Mouse (Mus musculus) splenic B cell, adult 2 months (primary cell): ENCODE measurements at regions not wholly inside any gene's neighbourhood (a gene's known extent, or its start where the extent isn't known, plus 50 kb on each side); places are given as distances from the start of the nearest gene placed in this dataset.
"Not testable (repeated sequence)": the region's sequence is repeated elsewhere in the genome, so short reads cannot be mapped to it uniquely, and the experiment has no call there.

Experiments used
- DNase-seq: peaks from one replicate; pipeline ENCODE4 v3.0.0-alpha.2; 2011; ENCODE audit warnings: low read depth, low spot score
- H3K27me3 ChIP-seq: 2 replicates; pipeline ENCODE4 v1.6.1; 2012; ENCODE audit warnings: mild to moderate bottlenecking, low read length, moderate library complexity, mixed read lengths; ENCODE audit not compliant: control insufficient read depth, poor library complexity, insufficient read depth, severe bottlenecking
- H3K36me3 ChIP-seq: 2 replicates; pipeline ENCODE4 v1.6.1; 2012; ENCODE audit warnings: mild to moderate bottlenecking, low read length, moderate library complexity, mixed read lengths; ENCODE audit not compliant: control insufficient read depth, poor library complexity, insufficient read depth, severe bottlenecking

DNA sequence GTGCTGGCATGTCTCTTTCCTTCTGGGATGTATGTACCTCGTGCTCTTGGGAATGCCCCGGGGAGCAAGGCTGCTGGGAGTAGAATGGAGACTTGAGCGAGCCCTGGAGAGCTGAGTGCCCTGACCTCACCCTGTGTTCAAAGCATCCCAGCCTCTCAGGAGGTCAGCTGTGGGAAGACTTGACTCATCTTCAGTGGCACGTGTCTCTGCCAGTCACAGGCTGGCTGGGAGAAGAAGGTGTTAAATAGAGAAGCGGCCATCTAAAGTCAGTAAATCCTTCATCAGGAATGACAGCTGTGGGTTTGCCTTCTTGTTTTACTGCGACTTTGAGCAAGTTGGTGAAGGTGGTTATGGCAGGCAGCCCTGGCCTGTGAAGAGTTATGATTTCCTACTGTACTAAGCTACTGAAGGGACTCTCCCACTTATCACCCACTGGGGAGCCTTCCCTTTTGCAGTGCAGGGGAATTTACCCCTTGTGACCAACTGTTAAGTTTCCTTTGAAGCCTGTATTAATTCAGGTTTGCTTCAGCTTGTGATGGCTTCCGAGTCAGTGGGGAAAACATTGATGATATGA lies 204.3 kb upstream of the Fbxl4 start:
- DNase-seq = no peak
- Histone ChIP-seq H3K36me3 (no peaks in the 10 kb centered on the region), H3K27me3 (no peaks in the 10 kb centered on the region)

DNA sequence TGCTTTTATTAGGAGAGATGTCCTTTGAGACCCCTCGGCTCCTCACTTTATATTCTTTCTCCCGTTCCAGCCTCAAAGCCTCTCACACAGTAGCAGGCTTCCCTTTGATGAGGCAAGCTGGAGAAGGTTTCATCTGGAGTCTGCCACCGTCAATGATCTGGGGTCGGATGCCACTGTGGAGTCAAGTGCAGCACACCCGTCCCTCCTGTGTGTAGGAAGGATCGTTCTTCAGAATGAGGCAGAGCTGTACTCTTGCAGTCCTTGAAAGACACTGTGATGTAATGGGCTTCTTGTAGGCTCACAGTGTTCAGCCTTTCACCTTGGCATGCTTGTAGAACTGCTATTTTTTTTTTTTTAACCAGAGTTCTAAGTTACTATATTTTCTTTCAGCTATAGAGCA lies 203.7 kb upstream of the Fbxl4 start:
- Histone ChIP-seq H3K36me3 (no peaks in the 10 kb centered on the region), H3K27me3 (no peaks in the 10 kb centered on the region)
- no peak for DNase-seq

GRCm38 (mm10) chr4:22186422-22186821 lies 170.9 kb upstream of the Fbxl4 start:
- no peaks in the 10 kb centered on the region for H3K36me3 ChIP-seq
- H3K27me3 ChIP-seq = no peaks in the 10 kb centered on the region
- no peak for DNase-seq

DNA sequence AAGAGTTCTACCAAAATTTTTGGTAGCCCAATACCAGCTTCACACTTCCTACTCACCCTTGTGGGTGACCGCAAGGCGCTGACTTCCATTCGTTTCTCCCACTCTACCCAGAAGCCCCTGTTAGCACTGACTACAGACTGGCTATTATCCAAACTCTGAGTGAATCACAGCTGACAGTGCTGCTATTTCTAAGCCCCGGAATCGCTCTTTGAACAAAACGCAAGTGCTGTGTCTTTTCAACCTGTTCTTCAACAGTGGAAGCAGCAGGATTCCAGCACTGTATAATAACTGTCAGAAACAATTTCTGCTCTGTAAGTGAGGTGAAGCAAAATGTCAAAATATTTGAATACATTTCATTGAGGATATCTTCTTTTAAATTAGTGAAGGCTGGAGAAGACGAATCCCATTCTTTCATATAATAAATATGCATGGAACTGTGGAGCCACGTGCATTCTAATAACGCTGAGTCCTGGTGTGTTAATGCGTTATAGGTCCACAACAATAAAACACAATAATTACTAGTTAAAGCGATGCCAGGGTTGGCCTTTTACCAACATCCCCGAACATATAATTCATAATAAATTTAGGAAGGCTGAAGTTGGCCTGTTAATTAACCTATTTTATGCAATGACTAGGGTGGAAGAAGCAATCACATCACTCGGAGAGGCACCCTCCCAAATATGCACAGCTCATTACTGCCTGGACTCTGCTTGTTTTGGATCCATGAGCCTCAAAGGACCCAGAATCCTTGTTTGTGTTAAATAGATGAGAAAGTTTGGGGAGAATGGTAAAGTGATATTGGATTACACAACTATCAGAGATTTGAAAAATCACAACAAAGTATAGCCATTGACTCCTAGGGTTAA lies 169.0 kb upstream of the Fbxl4 start:
- H3K36me3 ChIP-seq = no peaks in the 10 kb centered on the region
- no peak for DNase-seq
- H3K27me3 ChIP-seq = no peaks in the 10 kb centered on the region

DNA sequence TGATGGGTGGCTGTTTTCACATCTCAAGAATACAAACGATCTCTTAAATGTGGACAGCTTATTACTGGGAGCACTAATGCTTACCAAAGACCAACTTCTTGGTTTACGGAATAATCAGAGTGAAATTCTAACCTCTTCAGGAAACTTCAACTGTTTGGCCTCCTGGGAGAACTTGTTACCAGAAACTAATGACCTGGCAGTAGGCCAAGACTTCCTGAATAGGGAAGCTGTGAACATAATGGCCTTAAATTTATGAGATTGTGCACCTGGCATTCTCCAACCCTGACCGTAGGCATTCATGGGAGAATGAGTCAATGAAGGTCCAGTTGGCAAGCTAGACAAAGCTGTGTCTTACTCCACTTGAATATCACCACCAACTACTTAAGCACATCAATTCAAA lies 160.8 kb upstream of the Fbxl4 start:
- H3K36me3 ChIP-seq = no peaks in the 10 kb centered on the region
- H3K27me3 ChIP-seq = no peaks in the 10 kb centered on the region
- DNase-seq = no peak

GRCm38 (mm10) chr4:22208531-22208930 lies 148.8 kb upstream of the Fbxl4 start:
- Histone ChIP-seq H3K27me3 (no peaks in the 10 kb centered on the region), H3K36me3 (no peaks in the 10 kb centered on the region)
- no peak for DNase-seq

- no peak for DNase-seq
- Histone ChIP-seq H3K36me3 (no peaks in the 10 kb centered on the region), H3K27me3 (no peaks in the 10 kb centered on the region)
Observed at GRCm38 (mm10) chr4:22237640-22238039, 119.7 kb upstream of the Fbxl4 start.

DNA sequence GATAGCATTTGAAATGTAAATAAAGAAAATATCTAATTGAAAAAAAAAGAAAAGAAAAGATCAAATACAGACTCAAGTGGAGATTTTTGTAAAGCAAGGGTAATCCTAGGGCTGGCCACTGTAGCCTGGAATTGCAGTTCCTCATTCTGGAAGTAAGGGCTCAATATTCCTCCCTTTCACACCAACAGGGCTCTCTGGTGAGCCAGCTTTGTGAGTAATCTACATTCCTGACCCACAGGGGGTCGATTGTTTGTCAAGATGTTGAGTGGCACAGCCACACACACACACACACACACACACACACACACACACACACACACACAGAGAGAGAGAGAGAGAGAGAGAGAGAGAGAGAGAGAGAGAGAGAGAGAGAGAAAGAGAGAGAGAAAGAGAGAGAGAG lies 107.1 kb upstream of the Fbxl4 start:
- not testable (repeated sequence) for DNase-seq, H3K27me3 ChIP-seq, H3K36me3 ChIP-seq

GRCm38 (mm10) chr4:22263903-22264302 lies 93.4 kb upstream of the Fbxl4 start:
- DNase-seq = no peak
- Histone ChIP-seq H3K27me3 (no peaks in the 10 kb centered on the region), H3K36me3 (no peaks in the 10 kb centered on the region)

DNA sequence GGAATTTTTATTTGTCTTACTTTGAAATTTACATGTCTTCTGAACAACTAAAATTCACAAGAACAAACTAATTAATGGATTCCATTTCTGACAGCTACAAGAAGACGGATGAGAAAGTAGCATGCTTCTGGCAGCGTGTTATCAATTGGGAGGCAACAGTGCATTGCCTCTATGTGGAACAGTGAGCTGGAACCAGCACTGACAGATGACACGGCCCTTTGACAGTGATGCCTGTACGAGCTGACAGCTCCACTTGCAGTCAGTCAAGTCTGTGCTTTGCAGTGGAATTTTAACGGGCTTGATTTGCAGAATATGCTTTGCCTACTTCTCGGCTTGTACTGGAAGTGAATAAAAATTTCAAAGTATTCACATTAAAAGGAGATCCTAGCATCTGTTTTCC lies 88.3 kb upstream of the Fbxl4 start:
- no peak for DNase-seq
- Histone ChIP-seq H3K27me3 (no peaks in the 10 kb centered on the region), H3K36me3 (no peaks in the 10 kb centered on the region)

- no peak for DNase-seq
- H3K36me3 ChIP-seq = no peaks in the 10 kb centered on the region
- no peaks in the 10 kb centered on the region for H3K27me3 ChIP-seq
Observed at GRCm38 (mm10) chr4:22274178-22274577, 83.2 kb upstream of the Fbxl4 start.

DNA sequence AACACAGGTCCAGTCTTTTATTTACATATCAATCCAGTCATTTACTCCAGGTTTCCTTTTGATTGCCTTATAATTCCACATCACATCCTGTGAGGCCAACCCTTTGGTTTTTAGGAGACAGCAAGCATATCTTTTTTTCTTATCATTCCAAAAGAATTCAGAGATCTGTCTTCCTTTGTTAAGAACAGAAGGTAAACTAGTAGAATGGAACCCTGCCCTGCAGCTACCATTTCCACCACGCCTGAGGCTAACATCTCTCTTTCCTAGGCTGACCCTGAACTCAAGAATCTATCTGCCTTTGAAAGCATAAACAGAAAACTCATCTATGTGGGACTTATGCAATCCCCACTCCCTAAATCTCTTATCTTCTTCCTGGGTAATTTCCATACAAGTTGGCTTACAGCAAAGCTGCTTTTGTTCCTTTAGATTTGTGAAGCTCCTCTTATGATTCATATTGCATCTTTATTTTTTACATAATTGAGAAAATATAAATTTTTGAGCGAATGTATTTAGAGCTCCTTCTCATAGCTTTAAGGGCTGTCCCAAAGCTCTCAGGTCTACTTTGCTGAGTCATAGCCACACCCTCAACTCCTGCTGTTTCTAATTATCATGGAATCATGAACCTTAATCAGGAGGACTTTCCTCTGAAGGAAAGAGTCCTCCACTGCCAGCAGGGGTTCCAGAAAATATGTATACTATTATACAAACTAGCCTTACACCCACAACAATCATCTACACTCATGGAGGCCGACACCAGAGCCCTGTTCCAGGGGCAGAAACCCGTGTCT lies 74.6 kb upstream of the Fbxl4 start:
- Histone ChIP-seq H3K36me3 (no peaks in the 10 kb centered on the region), H3K27me3 (no peaks in the 10 kb centered on the region)
- DNase-seq = no peak

GRCm38 (mm10) chr4:22292169-22292568 lies 65.2 kb upstream of the Fbxl4 start:
- DNase-seq = no peak
- H3K36me3 ChIP-seq = no peaks in the 10 kb centered on the region
- no peaks in the 10 kb centered on the region for H3K27me3 ChIP-seq

DNA sequence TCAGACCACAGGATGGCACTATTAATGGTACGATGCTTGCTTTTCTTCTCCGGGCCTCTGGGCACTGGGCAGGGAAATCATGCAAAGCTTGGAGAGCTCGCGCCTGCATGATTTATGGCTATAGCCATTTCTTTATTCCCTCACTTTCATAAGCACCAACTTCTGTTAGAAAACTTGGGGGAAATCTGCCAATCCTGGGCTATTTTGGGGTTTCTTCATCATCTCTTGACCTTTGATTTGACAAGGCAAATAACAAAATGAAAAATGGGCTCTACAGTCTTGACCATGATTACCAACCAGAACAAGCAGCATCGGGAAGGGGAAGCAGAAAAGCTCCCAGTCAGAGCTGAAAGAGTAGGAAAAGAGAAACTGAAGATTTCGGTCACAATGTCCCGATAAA lies 57.1 kb upstream of the Fbxl4 start:
- no peaks in the 10 kb centered on the region for H3K36me3 ChIP-seq
- no peaks in the 10 kb centered on the region for H3K27me3 ChIP-seq
- DNase-seq = no peak
